Mouse (Mus musculus) heart, adult 8-10 months (tissue): ENCODE measurements around the gene H2-Eb2. TPM values are rescaled to one million over a fixed set of nuclear protein-coding genes. Genes with fewer than 3 reads are reported as not detected.

Experiments used
- DNase-seq: peaks from one replicate; pipeline ENCODE4 v3.0.0; 2022; ENCODE audit warnings: low spot score
- total RNA-seq, 4 experiments: library from RNA; stranded (reverse); gene quantifications; 2 replicates each; pipeline ENCODE4 v1.2.4; 2022

The H2-Eb2 gene
- total RNA-seq = not detected

DNA sequence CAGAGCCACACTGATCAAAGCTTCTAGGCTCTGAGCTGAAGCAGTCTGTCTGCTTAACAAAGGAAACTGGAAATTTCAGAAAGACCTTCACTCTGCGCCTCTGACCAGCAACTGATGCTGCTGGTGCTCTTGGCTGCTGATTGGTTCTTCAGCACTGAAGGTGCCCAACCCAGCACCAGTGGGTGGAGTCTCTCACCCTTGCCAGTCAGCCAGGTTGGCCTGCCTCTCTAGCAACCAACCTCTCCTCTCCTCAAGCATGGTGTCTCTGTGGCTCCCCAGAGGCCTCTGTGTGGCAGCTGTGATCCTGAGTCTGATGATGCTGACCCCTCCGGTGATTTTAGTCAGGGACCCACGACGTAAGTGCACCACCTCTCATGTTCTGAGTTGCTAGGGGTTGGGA is at the start of gene H2-Eb2:
H2-Eb2 (plus strand) TSS at position 230 of the 400 bp plus-strand sequence.
- DNase-seq = no peak

DNA sequence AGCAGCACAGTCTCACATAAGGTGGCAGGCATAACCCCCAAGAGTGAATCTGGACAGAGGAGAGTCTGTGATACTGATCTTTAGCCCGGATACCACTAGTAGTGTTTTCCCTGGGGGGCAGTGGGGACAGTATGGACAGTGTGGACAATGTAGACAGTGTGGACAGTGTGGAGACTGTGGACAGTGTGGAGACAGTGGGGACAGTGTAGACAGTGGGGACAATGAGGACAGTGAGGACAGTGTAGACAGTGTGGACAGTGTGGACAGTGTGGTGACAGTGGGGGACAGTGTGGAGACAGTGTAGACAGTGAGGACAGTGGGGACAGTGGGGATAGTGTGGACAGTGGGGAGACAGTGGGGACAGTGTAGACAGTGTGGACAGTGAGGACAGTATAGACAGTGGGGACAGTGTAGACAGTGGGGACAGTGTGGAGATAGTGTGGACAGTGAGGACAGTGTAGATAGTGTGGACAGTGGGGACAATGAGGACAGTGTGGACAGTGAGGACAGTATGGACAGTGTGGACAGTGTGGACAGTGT is 44.9 kb upstream of the H2-Eb2 start:
- no peak for DNase-seq

GRCm38 (mm10) chr17:34281836-34282235 is 43.6 kb upstream of the H2-Eb2 start:
- no peak for DNase-seq

GRCm38 (mm10) chr17:34285371-34285770 is 40.1 kb upstream of the H2-Eb2 start:
- DNase-seq = no peak

- no peak for DNase-seq
These were observed 39.6 kb upstream of the H2-Eb2 start for GRCm38 (mm10) chr17:34285848-34286247.

GRCm38 (mm10) chr17:34286501-34286900 is 39.0 kb upstream of the H2-Eb2 start:
- DNase-seq = no peak

GRCm38 (mm10) chr17:34286999-34287398 is 38.5 kb upstream of the H2-Eb2 start:
- no peak for DNase-seq

GRCm38 (mm10) chr17:34287648-34288047 is 37.8 kb upstream of the H2-Eb2 start, which contains the start of gene H2-Aa:
Gene H2-Aa (minus strand): TSS chr17:34287823.
- DNase-seq = peak; percentile 89

DNA sequence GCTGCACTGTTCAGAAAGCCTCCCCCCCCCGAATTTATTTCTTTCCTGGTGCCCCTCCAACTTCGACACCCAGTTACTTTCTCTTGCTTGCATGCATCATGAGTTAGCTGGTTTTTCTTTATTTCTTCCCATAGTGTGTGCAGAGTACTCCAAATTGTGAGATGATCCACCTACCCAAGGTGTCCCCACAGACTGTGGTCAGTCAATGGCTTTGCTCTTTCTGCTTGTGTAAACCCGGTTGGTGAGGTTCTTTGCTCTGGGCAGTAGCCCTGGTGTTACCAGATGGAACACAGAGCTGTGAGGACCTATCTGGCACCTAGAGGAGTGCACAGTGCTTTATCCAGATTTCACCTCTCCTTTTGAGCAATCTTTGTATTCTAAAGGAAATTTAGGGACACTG is 37.3 kb upstream of the H2-Eb2 start:
- DNase-seq = no peak

DNA sequence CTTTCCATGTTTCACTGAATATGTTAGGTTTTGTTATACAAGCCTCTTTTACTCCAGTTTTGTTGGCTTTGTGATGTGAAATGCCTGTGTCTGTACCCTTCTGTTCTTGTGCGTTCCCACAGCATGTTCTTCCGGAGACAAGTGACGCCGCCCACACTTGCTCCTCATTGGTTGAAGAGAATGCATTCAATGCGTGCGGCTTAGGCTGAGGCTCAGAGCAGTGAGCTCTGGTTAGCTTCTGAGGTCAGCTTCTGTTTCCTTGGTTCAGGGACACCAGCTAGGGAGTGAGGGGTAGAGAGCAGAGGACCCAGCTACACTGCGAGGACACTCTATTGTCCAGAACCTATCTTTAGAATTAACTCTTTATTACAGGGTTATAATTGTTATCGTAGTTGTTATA is 33.9 kb upstream of the H2-Eb2 start:
- DNase-seq = peak; percentile 69

GRCm38 (mm10) chr17:34292570-34292969 is 32.9 kb upstream of the H2-Eb2 start:
- no peak for DNase-seq

DNA sequence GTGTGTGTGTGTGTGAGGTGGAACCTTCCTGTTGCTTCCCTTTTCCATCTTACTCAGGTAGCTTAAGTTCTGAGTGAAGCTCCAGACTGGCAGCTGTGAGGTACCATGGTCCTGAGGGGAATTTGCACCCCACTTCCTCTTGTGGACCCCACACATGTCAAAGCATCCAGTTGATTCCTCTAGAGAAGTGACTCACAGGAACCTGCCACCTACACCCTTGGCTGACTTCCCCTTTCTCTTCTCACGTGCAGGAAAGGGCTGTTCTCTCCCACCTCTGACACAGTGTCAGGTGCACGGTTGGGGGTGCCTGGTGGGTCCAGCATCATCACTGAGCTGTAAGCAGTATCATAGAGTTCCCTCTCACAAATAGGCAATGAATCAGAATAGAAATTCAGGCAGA is 31.9 kb upstream of the H2-Eb2 start:
- no peak for DNase-seq

GRCm38 (mm10) chr17:34294249-34294648 is 31.2 kb upstream of the H2-Eb2 start:
- no peak for DNase-seq

DNA sequence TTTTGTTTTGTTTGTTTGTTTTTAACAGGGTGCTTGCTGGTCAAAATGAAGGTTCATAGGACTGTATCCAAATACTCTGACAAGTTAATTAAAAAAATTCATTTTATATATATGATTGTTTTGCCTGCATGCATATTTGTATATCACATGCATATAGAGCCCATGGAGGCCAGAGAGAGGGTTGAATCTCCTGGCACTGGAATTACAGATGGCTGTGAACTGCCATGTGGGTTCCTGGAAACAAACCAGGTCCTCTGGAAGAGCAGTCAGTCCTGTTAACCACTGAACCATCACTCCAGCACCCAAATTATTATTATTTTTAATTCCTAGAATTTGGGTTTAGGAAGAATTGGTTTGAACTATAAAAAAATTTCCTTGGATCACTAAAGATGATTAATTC is 30.2 kb upstream of the H2-Eb2 start:
- no peak for DNase-seq

DNA sequence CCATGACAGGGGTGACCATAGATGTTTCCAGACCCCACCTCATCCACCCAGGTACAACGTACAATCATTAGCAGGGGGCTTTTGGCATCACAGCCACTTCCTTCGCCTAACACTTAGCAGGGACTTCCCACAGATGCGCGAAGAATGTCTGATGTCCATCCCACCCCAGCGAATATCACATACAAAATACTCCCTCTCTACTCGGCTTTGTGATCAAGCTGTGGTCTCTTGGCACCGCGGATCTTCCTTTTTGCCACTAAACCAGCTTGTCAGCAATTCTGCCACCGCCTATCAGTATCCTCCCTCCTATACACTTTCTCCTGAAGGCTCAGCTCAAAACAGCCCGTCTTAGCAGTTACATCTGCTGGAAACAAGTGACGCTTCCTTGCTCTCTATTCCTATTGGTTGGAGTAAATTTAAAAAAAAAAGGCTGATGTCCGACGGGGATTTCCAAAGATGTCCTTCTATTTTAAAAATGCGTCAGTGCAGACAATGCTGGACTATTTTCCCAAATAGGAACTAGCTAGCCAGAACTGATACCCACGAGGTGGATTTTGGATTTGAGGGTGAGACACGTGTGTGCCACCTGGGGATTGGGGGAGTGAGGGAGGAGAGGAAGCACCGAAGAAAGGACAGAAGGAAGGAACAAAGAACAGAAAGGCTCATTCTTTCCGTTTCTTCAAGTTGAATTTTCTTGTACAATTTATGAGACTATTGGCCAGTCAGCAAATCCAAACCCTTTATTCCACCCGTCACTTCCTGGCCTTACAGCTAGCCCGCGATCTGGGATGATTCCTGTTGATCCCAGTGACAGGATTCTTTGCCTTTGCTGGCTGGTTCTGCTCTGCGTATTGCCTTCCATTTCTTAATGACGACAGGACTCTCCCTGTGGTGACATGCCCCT is 29.3 kb upstream of the H2-Eb2 start:
- peak; percentile 87 for DNase-seq

GRCm38 (mm10) chr17:34299356-34299755 is 26.1 kb upstream of the H2-Eb2 start:
- no peak for DNase-seq

DNA sequence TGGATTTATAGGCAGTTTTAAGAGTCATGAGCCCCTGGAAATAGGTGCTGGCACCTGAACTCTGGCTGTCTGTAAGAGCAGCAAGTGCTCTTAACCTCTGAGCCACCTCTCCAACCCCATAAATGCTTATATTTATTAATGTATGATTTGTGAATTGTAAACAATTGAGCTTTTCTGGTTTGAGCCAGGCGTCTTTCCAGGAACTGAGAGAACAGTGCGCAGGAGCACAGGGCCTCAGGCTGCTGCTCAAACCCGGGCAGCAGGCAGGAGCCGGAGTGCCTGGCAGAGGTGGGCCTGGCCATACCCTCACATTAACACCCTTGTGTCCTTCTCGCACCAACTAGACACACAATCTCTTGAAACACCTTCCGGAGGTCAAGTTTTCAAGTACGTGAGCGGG is 25.4 kb upstream of the H2-Eb2 start:
- DNase-seq = no peak

DNA sequence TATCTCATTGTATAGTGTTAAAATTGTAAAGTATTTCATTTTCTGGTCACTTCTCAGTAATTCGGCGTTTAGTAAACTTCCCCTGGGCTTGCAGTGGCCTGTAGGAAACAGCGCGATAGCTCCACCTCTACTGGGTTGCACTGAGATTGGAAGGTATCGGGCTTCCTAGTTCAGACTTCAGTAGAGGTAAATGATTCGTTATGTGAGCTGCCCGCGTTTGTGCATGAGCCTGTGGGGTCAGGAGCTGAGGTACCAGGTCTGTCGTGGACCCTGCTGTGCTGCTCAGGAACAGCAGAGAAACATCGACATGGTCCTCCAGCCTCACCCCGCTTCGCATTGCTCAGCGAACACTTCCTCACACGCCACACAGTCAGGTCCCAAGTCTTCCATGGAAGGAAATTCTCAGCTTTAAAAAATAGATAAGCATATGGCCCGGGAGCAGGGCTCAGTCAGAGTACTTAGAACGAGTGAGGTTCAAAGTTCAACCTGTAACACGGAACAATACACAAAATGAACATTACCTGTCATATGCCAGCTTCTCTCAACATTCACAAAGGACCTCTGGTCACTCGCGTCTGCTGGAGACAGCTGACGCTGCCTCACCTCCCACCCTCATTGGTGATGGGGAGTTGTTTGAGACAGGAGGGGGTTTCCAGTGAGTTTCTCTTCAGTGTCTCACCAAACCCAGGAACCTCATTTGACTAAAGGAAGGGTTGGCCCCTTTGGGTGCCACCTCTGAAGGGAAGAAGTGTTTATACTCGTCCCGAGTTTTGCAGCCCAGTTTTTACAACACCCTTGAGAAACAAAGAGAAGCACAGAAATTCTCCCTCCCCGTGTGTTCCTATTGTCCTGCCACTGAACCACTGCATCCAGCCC is 24.5 kb upstream of the H2-Eb2 start:
- DNase-seq = no peak

DNA sequence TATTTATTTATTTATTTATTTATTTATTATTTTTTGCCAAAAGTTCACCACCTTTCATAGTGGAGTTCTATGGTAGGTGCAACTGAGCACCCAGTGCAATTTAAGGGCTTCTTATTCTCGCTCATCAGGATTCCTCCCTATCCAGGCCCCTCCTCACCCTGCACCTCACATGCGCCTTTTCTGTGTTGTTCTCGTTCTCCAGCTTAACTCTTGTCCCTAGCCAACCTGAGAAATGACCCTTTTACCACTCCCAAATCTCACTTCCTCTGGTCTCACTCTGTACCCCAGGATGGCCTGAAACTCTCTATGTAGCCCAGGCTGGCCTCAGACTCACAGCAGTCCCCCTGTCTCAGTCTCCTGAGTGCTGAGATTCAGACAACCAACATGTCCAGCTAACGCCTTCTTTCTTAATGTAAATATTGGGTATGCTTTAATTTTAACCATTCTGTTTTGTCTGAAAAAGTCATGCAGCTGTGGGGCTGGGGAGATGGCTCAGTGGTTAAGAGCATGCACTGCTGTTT is 23.7 kb upstream of the H2-Eb2 start:
- no peak for DNase-seq

DNA sequence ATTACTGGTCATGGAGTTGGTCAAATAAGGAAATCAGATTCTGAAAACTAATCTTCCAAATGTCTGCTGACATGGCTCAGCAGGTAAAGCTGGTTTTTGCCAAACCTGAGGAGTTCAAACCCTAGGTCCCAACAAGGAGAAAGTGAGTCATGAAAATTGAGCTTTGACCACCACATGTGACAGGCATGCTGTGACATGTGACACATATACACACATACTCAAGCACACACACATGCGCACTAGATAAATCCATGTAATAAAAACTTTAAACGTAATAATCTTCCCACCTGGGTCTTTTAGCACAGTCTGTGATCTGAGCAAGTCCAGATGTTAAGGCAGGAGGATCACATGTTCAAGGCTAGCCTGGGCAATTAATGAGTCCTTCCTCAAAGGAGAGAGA is 21.7 kb upstream of the H2-Eb2 start:
- no peak for DNase-seq

- DNase-seq = peak; percentile 89
These were observed 20.7 kb upstream of the H2-Eb2 start for GRCm38 (mm10) chr17:34304751-34305150.
